Mouse (Mus musculus): Measurements from ENCODE around the gene Psd4.

- TF ChIP-seq POLR2A (IDR thresholded peaks at IDR 0.05; ENCODE audit: low read depth, low read length): no peak
- no peak for TF ChIP-seq CTCF (IDR thresholded peaks at IDR 0.05; ENCODE audit: extremely low read depth, insufficient read depth, insufficient read length, insufficient replicate concordance)
Observed at GRCm38 (mm10) chr2:24417106-24417505, 49.7 kb downstream of the Psd4 start.

All from spleen, adult 2 months (tissue).